Mouse (Mus musculus): ENCODE data around the gene Tedc1.

- TF ChIP-seq POLR2A (IDR thresholded peaks at IDR 0.05; ENCODE audit: low read depth, low read length) (no peak), CTCF (conservative IDR thresholded peaks at IDR 0.05; ENCODE audit: insufficient read depth, insufficient read length, low read depth, low read length) (no peak)
Observed at GRCm38 (mm10) chr12:113202008-113202407, 45.8 kb downstream of the Tedc1 start.
